25 mouse cellular contexts compared by ENCODE assay signal in genomic region chr12:100319746-100320145, GRCm38 (mm10).
DNase-seq lines count a peak whose midpoint lies in the region; ATAC-seq and TF ChIP-seq lines count a peak whose summit lies in the region.
"Had no signal": no experiment of that assay in that cellular context is flagged by ENCODE, and none has a peak within 500 bp of the region (broad histone marks: within the 10 kb centered on the region; RNA-seq: fewer than 3 reads in every experiment).

No protein-coding gene starts in this region.

- no peaks in the 10 kb centered on the region for H3K9me3 ChIP-seq in midbrain, embryonic 15.5 days
- no peaks in the 10 kb centered on the region for H3K9me3 ChIP-seq in midbrain, embryonic 14.5 days (ENCODE audit: control insufficient read depth, low read length)
- H3K9me3 ChIP-seq in liver, embryonic 11.5 days (ENCODE audit: control insufficient read depth, low read length) = no peaks in the 10 kb centered on the region
- H3K9me3 ChIP-seq: embryonic facial prominence, embryonic 15.5 days; forebrain, embryonic 13.5 days; G1E; hindbrain, embryonic 13.5 days; limb, embryonic 12.5 days; lung, embryonic 15.5 days; neural tube, embryonic 13.5 days had no signal

- no peaks in the 10 kb centered on the region for H3K27me3 ChIP-seq in midbrain, embryonic 15.5 days (replicated peaks)
- H3K27me3 ChIP-seq in midbrain, embryonic 14.5 days (ENCODE audit: control insufficient read depth, insufficient read depth, low read length) = no peaks in the 10 kb centered on the region
- no peaks in the 10 kb centered on the region for H3K27me3 ChIP-seq in liver, embryonic 11.5 days (replicated peaks; ENCODE audit: control insufficient read depth, insufficient read depth, low read length)
- H3K27me3 ChIP-seq: embryonic facial prominence, embryonic 15.5 days; forebrain, embryonic 13.5 days; hindbrain, embryonic 13.5 days; limb, embryonic 12.5 days; lung, embryonic 15.5 days; neural tube, embryonic 13.5 days; Patski had no signal

- intact Hi-C loops in gastrocnemius, adult 2 months (cut with DNase I) = no loop called here

- peak overlapping the region; percentile 66 for H3K27ac ChIP-seq in gastrocnemius, adult 2 months
- 0 out of 2 replicates have a peak overlapping the region, but pooled peaks have one; percentile 2 for H3K27ac ChIP-seq in midbrain, embryonic 15.5 days
- H3K27ac ChIP-seq in midbrain, embryonic 14.5 days (replicated peaks; ENCODE audit: low read depth, low read length) = no peak overlapping the region
- peak overlapping the region; percentile 25 for H3K27ac ChIP-seq in macrophage
- H3K27ac ChIP-seq in liver, embryonic 11.5 days (ENCODE audit: low read depth, low read length) = no peak overlapping the region
- H3K27ac ChIP-seq: embryonic facial prominence, embryonic 15.5 days; forebrain, embryonic 13.5 days; hindbrain, embryonic 13.5 days; limb, embryonic 12.5 days; lung, embryonic 15.5 days; neural tube, embryonic 13.5 days had no signal

- no peak for TF ChIP-seq CTCF in gastrocnemius, adult 2 months (IDR thresholded peaks at IDR 0.05)

- no peak overlapping the region for H3K4me3 ChIP-seq in gastrocnemius, adult 2 months
- H3K4me3 ChIP-seq in midbrain, embryonic 15.5 days = no peak overlapping the region
- no peak overlapping the region for H3K4me3 ChIP-seq in midbrain, embryonic 14.5 days (replicated peaks; ENCODE audit: low read depth, low read length)
- no peak overlapping the region for H3K4me3 ChIP-seq in macrophage (ENCODE audit: inconsistent target)
- H3K4me3 ChIP-seq in liver, embryonic 11.5 days (ENCODE audit: low read depth, low read length) = no peak overlapping the region
- H3K4me3 ChIP-seq: embryonic facial prominence, embryonic 15.5 days; forebrain, embryonic 13.5 days; hindbrain, embryonic 13.5 days; left cerebral cortex, adult 2 months; limb, embryonic 12.5 days; lung, embryonic 15.5 days; neural tube, embryonic 13.5 days had no signal

- no peak overlapping the region for H3K9ac ChIP-seq in midbrain, embryonic 15.5 days
- H3K9ac ChIP-seq in midbrain, embryonic 14.5 days (replicated peaks; ENCODE audit: low read length) = no peak overlapping the region
- no peak overlapping the region for H3K9ac ChIP-seq in liver, embryonic 11.5 days (ENCODE audit: low read depth, low read length)
- H3K9ac ChIP-seq: embryonic facial prominence, embryonic 15.5 days; forebrain, embryonic 13.5 days; hindbrain, embryonic 13.5 days; limb, embryonic 12.5 days; lung, embryonic 15.5 days; neural tube, embryonic 13.5 days had no signal

- ATAC-seq in midbrain, embryonic 15.5 days (replicated peaks) = no peak
- ATAC-seq in midbrain, embryonic 14.5 days (ENCODE audit: low FRiP score, low TSS enrichment) = no peak
- ATAC-seq in liver, embryonic 11.5 days (replicated peaks; ENCODE audit: low FRiP score) = no peak
- ATAC-seq: forebrain, embryonic 13.5 days; intestine, embryonic 16.5 days; Patski had no signal

- H3K4me1 ChIP-seq in midbrain, embryonic 15.5 days = peaks cover 38% of the 10 kb centered on the region
- peaks cover 38% of the 10 kb centered on the region for H3K4me1 ChIP-seq in midbrain, embryonic 14.5 days (ENCODE audit: control insufficient read depth, insufficient read depth, low read length)
- no peaks in the 10 kb centered on the region for H3K4me1 ChIP-seq in liver, embryonic 11.5 days (replicated peaks; ENCODE audit: control insufficient read depth, insufficient read depth, low read length)

- DNase-seq in gastrocnemius, adult 2 months = no peak
- DNase-seq in gastrocnemius, postnatal 25 days = no peak
- no peak for DNase-seq in midbrain, embryonic 14.5 days
- no peak for DNase-seq in liver, embryonic 11.5 days (ENCODE audit: low spot score)
- no peak for DNase-seq in urinary bladder, postnatal 25 days (ENCODE audit: low spot score)
- DNase-seq: adrenal gland, postnatal 10 days; cerebellum, adult 18-20 months; cerebellum, postnatal 10 days; gastrocnemius, postnatal 14 days; heart, postnatal 14 days; kidney, adult 9 months; kidney, postnatal 10 days; lung, postnatal 36 days had no signal

- 94% methylated on average over 4 of the region's 4 CpGs for WGBS in midbrain, embryonic 15.5 days
- WGBS in midbrain, embryonic 14.5 days = 91% methylated on average over 4 of the region's 4 CpGs
- 84% methylated on average over 4 of the region's 4 CpGs for WGBS in macrophage (ENCODE audit: missing documents)
- 85% methylated on average over 4 of the region's 4 CpGs for WGBS in liver, embryonic 11.5 days

- H3K79me2 ChIP-seq in macrophage (ENCODE audit: inconsistent target) = no peaks in the 10 kb centered on the region

- peaks cover 3% of the 10 kb centered on the region; the same call in 1 of the 2 replicates for H3K36me3 ChIP-seq in midbrain, embryonic 15.5 days (replicated peaks)
- H3K36me3 ChIP-seq in midbrain, embryonic 14.5 days (ENCODE audit: control insufficient read depth, insufficient read depth, low read length) = 0 out of 2 replicates have a peak, but pooled peaks cover 6% of the 10 kb centered on the region
- H3K36me3 ChIP-seq in macrophage (ENCODE audit: inconsistent target) = peaks cover 18% of the 10 kb centered on the region; the same call in 1 of the 2 replicates
- no peaks in the 10 kb centered on the region for H3K36me3 ChIP-seq in liver, embryonic 11.5 days (ENCODE audit: control insufficient read depth, insufficient read depth, low read length)
- H3K36me3 ChIP-seq: embryonic facial prominence, embryonic 15.5 days; G1E; lung, embryonic 15.5 days had no signal

- H3K4me2 ChIP-seq in midbrain, embryonic 15.5 days = no peak overlapping the region
- H3K4me2 ChIP-seq in midbrain, embryonic 14.5 days (ENCODE audit: low read length) = no peak overlapping the region
- H3K4me2 ChIP-seq in liver, embryonic 11.5 days = no peak overlapping the region
- H3K4me2 ChIP-seq: embryonic facial prominence, embryonic 15.5 days; forebrain, embryonic 13.5 days; hindbrain, embryonic 13.5 days; limb, embryonic 12.5 days; lung, embryonic 15.5 days; neural tube, embryonic 13.5 days had no signal

Comparison
In these comparisons a context has a peak if more than half of its experiments do, and no peak if none do; other contexts are left out.
1. H3K27ac ChIP-seq: peak in gastrocnemius, adult 2 months (single experiment), midbrain, embryonic 15.5 days (single experiment) and macrophage (single experiment); none in midbrain, embryonic 14.5 days (single experiment) and liver, embryonic 11.5 days (single experiment).